Mouse (Mus musculus): Measurements from ENCODE around the gene Bag1. TPM values are rescaled to one million over a fixed set of nuclear protein-coding genes. Genes with fewer than 3 reads are reported as not detected.

Bag1 gene
- total RNA-seq, 1 experiment = 99.5 TPM

- DNase-seq (ENCODE audit: low read depth, low spot score) = no peak
- no peak overlapping the region for H3K9ac ChIP-seq (ENCODE audit: insufficient read depth, low read depth, low read length, poor library complexity, severe bottlenecking)
- H3K4me3 ChIP-seq (ENCODE audit: insufficient read depth in 1 of 2, low read depth in 1 of 2, low read length in 2 of 2, poor library complexity in 1 of 2, severe bottlenecking in 1 of 2) = no peak overlapping the region
- H3K27ac ChIP-seq (ENCODE audit: insufficient read depth, low read depth, low read length, poor library complexity, severe bottlenecking) = no peak overlapping the region
- in situ Hi-C loops (cut with MboI; ENCODE audit: low sequenced_read_pairs in 2 of 2, unreplicated experiment in 2 of 2) = no loop called here
- TF ChIP-seq ZNF384 (IDR thresholded peaks at IDR 0.05; ENCODE audit: low read depth, low read length) = no peak
- TF ChIP-seq CHD2 (IDR thresholded peaks at IDR 0.05; ENCODE audit: low read depth, low read length) = no peak
- no peak for TF ChIP-seq MAFK (IDR thresholded peaks at IDR 0.05; ENCODE audit: insufficient read depth, low read depth, low read length)
- H3K9me3 ChIP-seq (ENCODE audit: control insufficient read depth, insufficient read depth, low read depth, low read length) = no peaks in the 10 kb centered on the region
- peaks cover 31% of the 10 kb centered on the region for H3K36me3 ChIP-seq (ENCODE audit: control insufficient read depth, insufficient read depth, low read length, poor library complexity, severe bottlenecking)
- peaks cover 2% of the 10 kb centered on the region in 2 experiments; a peak in 2 of 4 replicates for H3K4me1 ChIP-seq (ENCODE audit: control insufficient read depth in 2 of 2, insufficient read depth in 2 of 2, low read length in 2 of 2, poor library complexity in 1 of 2)
These were observed 34.4 kb upstream of the Bag1 start for GRCm38 (mm10) chr4:40982486-40982885.

DNA sequence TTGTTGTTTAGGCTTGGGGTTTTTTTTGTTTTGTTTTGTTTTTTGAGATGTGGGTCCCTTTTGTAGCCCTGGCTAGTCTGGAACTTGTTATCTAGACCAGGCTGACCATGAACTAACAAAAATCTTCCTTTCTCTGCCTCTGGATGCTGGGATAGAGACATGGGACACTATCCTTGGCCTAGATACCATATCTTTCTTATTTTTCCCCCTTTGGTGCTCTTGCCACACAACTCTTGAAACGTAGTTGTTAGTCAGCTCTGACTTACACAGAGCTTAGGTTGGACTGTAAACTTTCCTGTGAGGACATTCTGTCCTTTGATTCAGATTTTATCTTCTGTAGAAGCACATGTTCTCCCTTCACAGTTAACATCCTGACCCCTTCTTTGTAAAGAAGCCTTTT, 31.3 kb upstream of the Bag1 start:
- DNase-seq (ENCODE audit: low read depth, low spot score) = no peak
- Histone ChIP-seq H3K4me3 (ENCODE audit: insufficient read depth in 1 of 2, low read depth in 1 of 2, low read length in 2 of 2, poor library complexity in 1 of 2, severe bottlenecking in 1 of 2) (no peak overlapping the region), H3K9ac (ENCODE audit: insufficient read depth, low read depth, low read length, poor library complexity, severe bottlenecking) (no peak overlapping the region), H3K9me3 (ENCODE audit: control insufficient read depth, insufficient read depth, low read depth, low read length) (no peaks in the 10 kb centered on the region), H3K27ac (ENCODE audit: insufficient read depth, low read depth, low read length, poor library complexity, severe bottlenecking) (no peak overlapping the region), H3K36me3 (ENCODE audit: control insufficient read depth, insufficient read depth, low read length, poor library complexity, severe bottlenecking) (peaks cover 22% of the 10 kb centered on the region), H3K4me1 (ENCODE audit: control insufficient read depth in 2 of 2, insufficient read depth in 2 of 2, low read length in 2 of 2, poor library complexity in 1 of 2) (peaks cover 2% of the 10 kb centered on the region in 2 experiments; a peak in 2 of 4 replicates)
- in situ Hi-C loops (cut with MboI; ENCODE audit: low sequenced_read_pairs in 2 of 2, unreplicated experiment in 2 of 2) = no loop called here
- TF ChIP-seq CHD2 (IDR thresholded peaks at IDR 0.05; ENCODE audit: low read depth, low read length) (no peak), ZNF384 (IDR thresholded peaks at IDR 0.05; ENCODE audit: low read depth, low read length) (no peak), MAFK (IDR thresholded peaks at IDR 0.05; ENCODE audit: insufficient read depth, low read depth, low read length) (no peak), HCFC1 (IDR thresholded peaks at IDR 0.05; ENCODE audit: borderline replicate concordance, insufficient read depth, low read length) (no peak), ZC3H11A (IDR thresholded peaks at IDR 0.05; ENCODE audit: borderline replicate concordance, low read depth, low read length) (no peak)

DNA sequence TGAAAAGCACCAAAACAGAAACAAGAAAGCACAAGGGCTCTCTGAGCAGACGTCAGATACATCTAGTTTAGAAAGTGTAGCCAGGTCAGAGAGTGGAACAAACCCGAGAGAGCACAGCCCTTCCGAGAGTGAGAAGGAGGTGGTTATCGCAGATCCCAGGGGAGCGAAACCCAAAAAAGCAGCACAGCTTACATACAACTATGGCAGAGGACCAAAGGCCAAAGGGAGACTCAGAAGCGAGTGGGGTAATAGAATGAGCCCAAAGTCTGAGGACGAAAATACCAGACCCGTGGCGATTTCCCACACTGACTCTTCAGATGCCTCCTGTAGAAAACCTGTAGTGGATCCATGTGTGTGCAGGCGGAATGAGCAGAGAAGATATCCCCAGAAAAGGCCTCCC, 28.6 kb upstream of the Bag1 start:
- H3K4me3 ChIP-seq (ENCODE audit: insufficient read depth in 1 of 2, low read depth in 1 of 2, low read length in 2 of 2, poor library complexity in 1 of 2, severe bottlenecking in 1 of 2) = no peak overlapping the region
- H3K9ac ChIP-seq (ENCODE audit: insufficient read depth, low read depth, low read length, poor library complexity, severe bottlenecking) = no peak overlapping the region
- TF ChIP-seq CHD2 (IDR thresholded peaks at IDR 0.05; ENCODE audit: low read depth, low read length) (no peak), HCFC1 (IDR thresholded peaks at IDR 0.05; ENCODE audit: borderline replicate concordance, insufficient read depth, low read length) (no peak), MAFK (IDR thresholded peaks at IDR 0.05; ENCODE audit: insufficient read depth, low read depth, low read length) (no peak), ZC3H11A (IDR thresholded peaks at IDR 0.05; ENCODE audit: borderline replicate concordance, low read depth, low read length) (no peak), ZNF384 (IDR thresholded peaks at IDR 0.05; ENCODE audit: low read depth, low read length) (no peak)
- H3K27ac ChIP-seq (ENCODE audit: insufficient read depth, low read depth, low read length, poor library complexity, severe bottlenecking) = no peak overlapping the region
- H3K36me3 ChIP-seq (ENCODE audit: control insufficient read depth, insufficient read depth, low read length, poor library complexity, severe bottlenecking) = peaks cover 28% of the 10 kb centered on the region
- in situ Hi-C loops (cut with MboI; ENCODE audit: low sequenced_read_pairs in 2 of 2, unreplicated experiment in 2 of 2) = no loop called here
- H3K9me3 ChIP-seq (ENCODE audit: control insufficient read depth, insufficient read depth, low read depth, low read length) = no peaks in the 10 kb centered on the region
- no peak for DNase-seq (ENCODE audit: low read depth, low spot score)
- peaks cover 2 to 6% of the 10 kb centered on the region in 2 experiments; a peak in 3 of 4 replicates for H3K4me1 ChIP-seq (ENCODE audit: control insufficient read depth in 2 of 2, insufficient read depth in 2 of 2, low read length in 2 of 2, poor library complexity in 1 of 2)

GRCm38 (mm10) chr4:40975678-40976077, 27.6 kb upstream of the Bag1 start:
- peaks cover 0 to 4% of the 10 kb centered on the region in 2 experiments; a peak in 2 of 4 replicates for H3K4me1 ChIP-seq (ENCODE audit: control insufficient read depth in 2 of 2, insufficient read depth in 2 of 2, low read length in 2 of 2, poor library complexity in 1 of 2)
- no peak for DNase-seq (ENCODE audit: low read depth, low spot score)
- H3K9ac ChIP-seq (ENCODE audit: insufficient read depth, low read depth, low read length, poor library complexity, severe bottlenecking) = no peak overlapping the region
- H3K27ac ChIP-seq (ENCODE audit: insufficient read depth, low read depth, low read length, poor library complexity, severe bottlenecking) = no peak overlapping the region
- H3K4me3 ChIP-seq (ENCODE audit: insufficient read depth in 1 of 2, low read depth in 1 of 2, low read length in 2 of 2, poor library complexity in 1 of 2, severe bottlenecking in 1 of 2) = no peak overlapping the region
- no peak for TF ChIP-seq HCFC1 (IDR thresholded peaks at IDR 0.05; ENCODE audit: borderline replicate concordance, insufficient read depth, low read length)
- no peak for TF ChIP-seq CHD2 (IDR thresholded peaks at IDR 0.05; ENCODE audit: low read depth, low read length)
- TF ChIP-seq ZNF384 (IDR thresholded peaks at IDR 0.05; ENCODE audit: low read depth, low read length) = no peak
- no peak for TF ChIP-seq ZC3H11A (IDR thresholded peaks at IDR 0.05; ENCODE audit: borderline replicate concordance, low read depth, low read length)
- TF ChIP-seq MAFK (IDR thresholded peaks at IDR 0.05; ENCODE audit: insufficient read depth, low read depth, low read length) = no peak
- in situ Hi-C loops (cut with MboI; ENCODE audit: low sequenced_read_pairs in 2 of 2, unreplicated experiment in 2 of 2) = no loop called here
- H3K9me3 ChIP-seq (ENCODE audit: control insufficient read depth, insufficient read depth, low read depth, low read length) = no peaks in the 10 kb centered on the region
- peaks cover 26% of the 10 kb centered on the region for H3K36me3 ChIP-seq (ENCODE audit: control insufficient read depth, insufficient read depth, low read length, poor library complexity, severe bottlenecking)

DNA sequence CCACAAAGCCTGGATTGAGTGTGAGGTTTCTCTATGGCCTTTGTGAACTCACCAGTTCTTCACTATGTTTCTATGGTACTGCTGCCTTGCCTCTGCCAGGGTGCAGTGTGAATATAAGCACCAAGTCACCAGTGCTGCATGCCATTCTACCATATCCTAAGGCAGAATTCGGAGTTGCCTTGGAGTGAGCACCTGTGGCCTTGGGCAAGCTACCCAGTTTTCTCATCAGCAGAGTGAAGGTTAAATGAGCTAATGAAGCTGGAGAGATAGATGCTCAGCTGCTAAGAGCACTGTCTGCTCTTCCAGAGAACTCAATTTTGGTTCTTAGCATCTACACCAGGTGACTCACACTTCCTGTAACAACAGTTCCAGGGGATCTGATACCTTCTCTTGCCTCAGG, 25.9 kb upstream of the Bag1 start:
- in situ Hi-C loops (cut with MboI; ENCODE audit: low sequenced_read_pairs in 2 of 2, unreplicated experiment in 2 of 2) = no loop called here
- TF ChIP-seq MAFK (IDR thresholded peaks at IDR 0.05; ENCODE audit: insufficient read depth, low read depth, low read length) (no peak), CHD2 (IDR thresholded peaks at IDR 0.05; ENCODE audit: low read depth, low read length) (no peak), ZNF384 (IDR thresholded peaks at IDR 0.05; ENCODE audit: low read depth, low read length) (no peak), HCFC1 (IDR thresholded peaks at IDR 0.05; ENCODE audit: borderline replicate concordance, insufficient read depth, low read length) (no peak), ZC3H11A (IDR thresholded peaks at IDR 0.05; ENCODE audit: borderline replicate concordance, low read depth, low read length) (no peak)
- H3K36me3 ChIP-seq (ENCODE audit: control insufficient read depth, insufficient read depth, low read length, poor library complexity, severe bottlenecking) = peaks cover 19% of the 10 kb centered on the region
- no peak overlapping the region for H3K27ac ChIP-seq (ENCODE audit: insufficient read depth, low read depth, low read length, poor library complexity, severe bottlenecking)
- no peak overlapping the region for H3K9ac ChIP-seq (ENCODE audit: insufficient read depth, low read depth, low read length, poor library complexity, severe bottlenecking)
- peaks cover 0 to 4% of the 10 kb centered on the region in 2 experiments; a peak in 2 of 4 replicates for H3K4me1 ChIP-seq (ENCODE audit: control insufficient read depth in 2 of 2, insufficient read depth in 2 of 2, low read length in 2 of 2, poor library complexity in 1 of 2)
- H3K4me3 ChIP-seq (ENCODE audit: insufficient read depth in 1 of 2, low read depth in 1 of 2, low read length in 2 of 2, poor library complexity in 1 of 2, severe bottlenecking in 1 of 2) = no peak overlapping the region
- H3K9me3 ChIP-seq (ENCODE audit: control insufficient read depth, insufficient read depth, low read depth, low read length) = no peaks in the 10 kb centered on the region
- no peak for DNase-seq (ENCODE audit: low read depth, low spot score)
